Mouse (Mus musculus): ENCODE measurements around the gene Ipo7. TPM values are rescaled to one million over a fixed set of nuclear protein-coding genes. Genes with fewer than 3 reads are reported as not detected.
"Not testable (repeated sequence)": the region's sequence is repeated elsewhere in the genome, so short reads cannot be mapped to it uniquely, and the experiment has no call there.

Gene Ipo7
- polyA plus RNA-seq, 1 experiment from 2014 or later: 36.8 TPM

GRCm38 (mm10) chr7:110057723-110058122 is 39.6 kb downstream of the Ipo7 start:
- DNase-seq (ENCODE audit: low spot score); H3K4me2 ChIP-seq; H3K4me1 ChIP-seq (replicated peaks; ENCODE audit: control insufficient read depth, insufficient read depth, low read length); H3K27ac ChIP-seq (ENCODE audit: low read depth, low read length); H3K27me3 ChIP-seq (replicated peaks; ENCODE audit: control insufficient read depth, insufficient read depth, low read length); ATAC-seq (replicated peaks; ENCODE audit: low FRiP score); H3K4me3 ChIP-seq (ENCODE audit: low read depth, low read length); H3K9me3 ChIP-seq (ENCODE audit: control insufficient read depth, low read length); H3K9ac ChIP-seq (ENCODE audit: low read depth, low read length): not testable (repeated sequence)
- peaks cover 22% of the 10 kb centered on the region for H3K36me3 ChIP-seq (ENCODE audit: control insufficient read depth, insufficient read depth, low read length)
- WGBS: 93% methylated on average over 2 of the region's 2 CpGs

GRCm38 (mm10) chr7:110059092-110059785 is 41.2 kb downstream of the Ipo7 start:
- no peak for ATAC-seq (replicated peaks; ENCODE audit: low FRiP score)
- no peak for DNase-seq (ENCODE audit: low spot score)
- Histone ChIP-seq H3K27ac (ENCODE audit: low read depth, low read length) (peak overlapping the region; percentile 97; the same call in 1 of the 2 replicates), H3K4me3 (ENCODE audit: low read depth, low read length) (peak overlapping the region; percentile 84), H3K4me1 (replicated peaks; ENCODE audit: control insufficient read depth, insufficient read depth, low read length) (peaks cover 5% of the 10 kb centered on the region), H3K9me3 (ENCODE audit: control insufficient read depth, low read length) (no peaks in the 10 kb centered on the region), H3K9ac (ENCODE audit: low read depth, low read length) (peak overlapping the region; percentile 98; the same call in 1 of the 2 replicates), H3K27me3 (replicated peaks; ENCODE audit: control insufficient read depth, insufficient read depth, low read length) (no peaks in the 10 kb centered on the region), H3K36me3 (ENCODE audit: control insufficient read depth, insufficient read depth, low read length) (peaks cover 13% of the 10 kb centered on the region), H3K4me2 (peak overlapping the region; percentile 86)
- 61% methylated on average over 12 of the region's 12 CpGs for WGBS

DNA sequence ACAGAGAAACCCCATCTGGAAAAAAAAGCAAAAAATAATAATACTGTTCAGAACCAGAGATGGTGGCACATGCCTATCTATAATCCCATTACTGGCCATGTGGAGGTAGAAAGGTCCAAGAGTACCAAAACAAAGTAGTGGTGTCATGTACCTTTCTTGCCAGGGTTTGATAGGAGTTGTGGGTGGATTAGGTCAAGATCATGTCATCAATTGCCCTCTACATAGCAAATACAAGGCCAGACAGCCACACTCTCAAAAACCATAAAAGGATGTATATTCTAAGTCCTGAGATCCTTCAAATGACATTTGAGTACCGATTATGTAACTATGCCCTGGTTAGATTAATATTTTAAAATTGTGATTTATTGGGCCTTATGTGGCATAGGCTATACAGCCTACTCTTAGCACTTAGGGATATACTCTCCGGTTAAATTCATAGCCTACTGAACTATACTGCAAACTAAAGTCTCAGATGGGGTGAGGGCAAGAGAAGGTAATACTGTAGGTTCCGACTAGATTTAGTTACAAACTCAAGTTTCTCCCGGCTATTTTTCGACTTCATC is 42.1 kb downstream of the Ipo7 start:
- Histone ChIP-seq H3K27ac (ENCODE audit: low read depth, low read length) (peak overlapping the region; percentile 97), H3K36me3 (ENCODE audit: control insufficient read depth, insufficient read depth, low read length) (peaks cover 13% of the 10 kb centered on the region), H3K9me3 (ENCODE audit: control insufficient read depth, low read length) (no peaks in the 10 kb centered on the region), H3K9ac (ENCODE audit: low read depth, low read length) (peak overlapping the region; percentile 98), H3K4me1 (replicated peaks; ENCODE audit: control insufficient read depth, insufficient read depth, low read length) (peaks cover 5% of the 10 kb centered on the region), H3K4me2 (peak overlapping the region; percentile 86), H3K4me3 (ENCODE audit: low read depth, low read length) (peak overlapping the region; percentile 84), H3K27me3 (replicated peaks; ENCODE audit: control insufficient read depth, insufficient read depth, low read length) (no peaks in the 10 kb centered on the region)
- WGBS: 13% methylated on average over 5 of the region's 5 CpGs
- ATAC-seq (replicated peaks; ENCODE audit: low FRiP score) (no peak), DNase-seq (ENCODE audit: low spot score) (no peak)

- DNase-seq (ENCODE audit: low spot score) (peak; percentile 89), ATAC-seq (replicated peaks; ENCODE audit: low FRiP score) (peak; percentile 15)
- Histone ChIP-seq H3K9me3 (ENCODE audit: control insufficient read depth, low read length) (no peaks in the 10 kb centered on the region), H3K9ac (ENCODE audit: low read depth, low read length) (peak overlapping the region; percentile 98), H3K4me3 (ENCODE audit: low read depth, low read length) (peak overlapping the region; percentile 84), H3K27me3 (replicated peaks; ENCODE audit: control insufficient read depth, insufficient read depth, low read length) (no peaks in the 10 kb centered on the region), H3K4me2 (peak overlapping the region; percentile 86), H3K36me3 (ENCODE audit: control insufficient read depth, insufficient read depth, low read length) (peaks cover 13% of the 10 kb centered on the region), H3K27ac (ENCODE audit: low read depth, low read length) (peak overlapping the region; percentile 97), H3K4me1 (replicated peaks; ENCODE audit: control insufficient read depth, insufficient read depth, low read length) (peaks cover 5% of the 10 kb centered on the region)
- WGBS: under 1% methylated on average over 26 of the region's 26 CpGs
Observed at GRCm38 (mm10) chr7:110060669-110061198, 42.7 kb downstream of the Ipo7 start.

DNA sequence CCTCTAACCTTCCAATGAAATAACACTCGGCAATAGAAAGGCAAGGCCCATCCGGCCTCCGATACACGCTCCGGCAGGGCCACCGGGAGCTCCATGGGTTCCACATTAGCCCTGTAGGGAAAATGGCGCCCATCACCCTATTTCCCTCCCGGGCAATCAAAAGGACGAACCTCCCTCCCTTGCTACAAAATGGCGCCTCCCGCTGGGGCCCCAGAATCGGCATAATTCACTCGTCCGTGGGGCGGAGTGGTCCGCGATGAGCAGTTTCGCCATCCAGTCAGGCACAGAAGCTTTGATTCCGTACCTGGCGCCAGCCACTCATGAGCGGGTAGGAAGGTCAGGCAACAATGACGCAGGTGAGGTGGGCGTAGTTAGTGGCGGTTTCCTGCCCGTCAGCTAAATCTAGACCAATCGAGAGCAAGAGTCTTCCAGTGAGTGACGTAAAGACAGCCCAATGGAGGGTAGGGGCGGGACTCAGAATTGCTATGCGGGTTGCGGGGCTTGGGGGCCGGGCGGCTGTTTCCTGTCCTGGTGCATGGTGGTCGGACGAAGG is 43.2 kb downstream of the Ipo7 start, which contains the start of gene Zfp143:
TSS of gene Zfp143 (plus strand) at position 19 of the 553 bp plus-strand sequence.
- no peaks in the 10 kb centered on the region for H3K27me3 ChIP-seq (replicated peaks; ENCODE audit: control insufficient read depth, insufficient read depth, low read length)
- peak within 1 kb of the TSS; percentile 100 for H3K27ac ChIP-seq (ENCODE audit: low read depth, low read length)
- H3K4me1 ChIP-seq (replicated peaks; ENCODE audit: control insufficient read depth, insufficient read depth, low read length): peaks cover 5% of the 10 kb centered on the region
- H3K4me3 ChIP-seq (ENCODE audit: low read depth, low read length): peak within 1 kb of the TSS; percentile 84
- under 1% methylated on average over 34 of the region's 34 CpGs for WGBS
- no peaks in the 10 kb centered on the region for H3K9me3 ChIP-seq (ENCODE audit: control insufficient read depth, low read length)
- DNase-seq (ENCODE audit: low spot score): peak; percentile 100
- peak; percentile 95 for ATAC-seq (replicated peaks; ENCODE audit: low FRiP score)
- H3K4me2 ChIP-seq: peak within 1 kb of the TSS; percentile 86
- H3K36me3 ChIP-seq (ENCODE audit: control insufficient read depth, insufficient read depth, low read length): peaks cover 13% of the 10 kb centered on the region
- H3K9ac ChIP-seq (ENCODE audit: low read depth, low read length): peak within 1 kb of the TSS; percentile 98

GRCm38 (mm10) chr7:110061752-110062273 is 43.7 kb downstream of the Ipo7 start:
- DNase-seq (ENCODE audit: low spot score): peak; percentile 92
- peaks cover 13% of the 10 kb centered on the region for H3K36me3 ChIP-seq (ENCODE audit: control insufficient read depth, insufficient read depth, low read length)
- peak overlapping the region; percentile 95 for H3K9ac ChIP-seq (ENCODE audit: low read depth, low read length)
- H3K9me3 ChIP-seq (ENCODE audit: control insufficient read depth, low read length): no peaks in the 10 kb centered on the region
- peak overlapping the region; percentile 100 for H3K27ac ChIP-seq (ENCODE audit: low read depth, low read length)
- peak overlapping the region; percentile 63 for H3K4me2 ChIP-seq
- ATAC-seq (replicated peaks; ENCODE audit: low FRiP score): peak; percentile 84
- H3K4me3 ChIP-seq (ENCODE audit: low read depth, low read length): peak overlapping the region; percentile 84
- under 1% methylated on average over 47 of the region's 48 CpGs for WGBS
- H3K4me1 ChIP-seq (replicated peaks; ENCODE audit: control insufficient read depth, insufficient read depth, low read length): peaks cover 5% of the 10 kb centered on the region
- no peaks in the 10 kb centered on the region for H3K27me3 ChIP-seq (replicated peaks; ENCODE audit: control insufficient read depth, insufficient read depth, low read length)

DNA sequence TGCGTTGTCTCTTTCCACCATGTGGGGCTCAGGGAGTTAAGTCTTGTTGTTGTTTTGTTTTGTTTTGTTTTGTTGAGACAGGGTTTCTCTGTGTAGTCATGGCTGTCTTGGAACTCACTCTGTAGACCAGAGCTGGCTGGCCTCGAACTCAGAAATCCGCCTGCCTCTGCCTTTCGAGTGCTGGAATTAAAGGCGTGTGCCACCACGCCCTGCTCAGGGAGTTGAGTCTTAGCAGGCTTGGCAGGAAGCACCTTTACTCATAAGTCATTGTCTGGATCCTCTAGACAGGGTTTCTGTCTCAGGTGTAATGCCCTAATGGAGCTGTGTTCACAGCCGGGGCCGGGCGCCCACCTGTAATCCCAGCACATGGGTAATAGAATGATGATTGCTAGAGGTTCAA is 45.7 kb downstream of the Ipo7 start:
- H3K4me3 ChIP-seq (ENCODE audit: low read depth, low read length): no peak overlapping the region
- ATAC-seq (replicated peaks; ENCODE audit: low FRiP score): no peak
- no peak for DNase-seq (ENCODE audit: low spot score)
- H3K36me3 ChIP-seq (ENCODE audit: control insufficient read depth, insufficient read depth, low read length): 0 out of 2 replicates have a peak, but pooled peaks cover 14% of the 10 kb centered on the region
- no peak overlapping the region for H3K9ac ChIP-seq (ENCODE audit: low read depth, low read length)
- no peak overlapping the region for H3K27ac ChIP-seq (ENCODE audit: low read depth, low read length)
- no peaks in the 10 kb centered on the region for H3K27me3 ChIP-seq (replicated peaks; ENCODE audit: control insufficient read depth, insufficient read depth, low read length)
- 94% methylated on average over 9 of the region's 9 CpGs for WGBS
- H3K4me1 ChIP-seq (replicated peaks; ENCODE audit: control insufficient read depth, insufficient read depth, low read length): peaks cover 5% of the 10 kb centered on the region
- H3K9me3 ChIP-seq (ENCODE audit: control insufficient read depth, low read length): no peaks in the 10 kb centered on the region
- H3K4me2 ChIP-seq: no peak overlapping the region

- H3K4me2 ChIP-seq: no peak overlapping the region
- H3K9ac ChIP-seq (ENCODE audit: low read depth, low read length): no peak overlapping the region
- ATAC-seq (replicated peaks; ENCODE audit: low FRiP score): no peak
- WGBS: 76% methylated on average over 2 of the region's 2 CpGs
- H3K27ac ChIP-seq (ENCODE audit: low read depth, low read length): no peak overlapping the region
- no peak for DNase-seq (ENCODE audit: low spot score)
- H3K4me1 ChIP-seq (replicated peaks; ENCODE audit: control insufficient read depth, insufficient read depth, low read length): no peaks in the 10 kb centered on the region
- peaks cover 29% of the 10 kb centered on the region for H3K36me3 ChIP-seq (ENCODE audit: control insufficient read depth, insufficient read depth, low read length)
- H3K4me3 ChIP-seq (ENCODE audit: low read depth, low read length): no peak overlapping the region
- H3K27me3 ChIP-seq (replicated peaks; ENCODE audit: control insufficient read depth, insufficient read depth, low read length): no peaks in the 10 kb centered on the region
- no peaks in the 10 kb centered on the region for H3K9me3 ChIP-seq (ENCODE audit: control insufficient read depth, low read length)
Observed at GRCm38 (mm10) chr7:110069070-110069469, 51.0 kb downstream of the Ipo7 start.

Measured in liver, embryonic 11.5 days (tissue).